Mouse (Mus musculus) limb, embryonic 14.5 days (tissue): Measurements from ENCODE around the gene B4galt2. TPM values are rescaled to one million over a fixed set of nuclear protein-coding genes. Genes with fewer than 3 reads are reported as not detected.

Experiments
- ATAC-seq: fragments of 200-750 bp; cut with Nextera tagmentation; 2 replicates; pipeline ENCODE4 v1.8.0; 2017; ENCODE audit warnings: low read depth, moderate number of reproducible peaks, moderate TSS enrichment; ENCODE audit not compliant: low FRiP score
- DNase-seq: peaks from one replicate; pipeline ENCODE4 v3.0.0-alpha.2; 2015; ENCODE audit warnings: low spot score
- H3K27ac ChIP-seq: fragments of 300-500 bp; sonication (generic); replicated peaks from 2 replicates; pipeline ENCODE4 v1.5.1; 2014; ENCODE audit warnings: low read depth, mild to moderate bottlenecking, low read length, moderate library complexity, mixed read lengths
- H3K27me3 ChIP-seq: fragments of 300-500 bp; sonication (generic); 2 replicates; pipeline ENCODE4 v1.6.1; 2014; ENCODE audit warnings: low read length, mixed read lengths; ENCODE audit not compliant: control insufficient read depth, insufficient read depth
- H3K36me3 ChIP-seq: fragments of 300-500 bp; sonication (generic); 2 replicates; pipeline ENCODE4 v1.6.1; 2014; ENCODE audit warnings: mild to moderate bottlenecking, low read length, moderate library complexity, mixed read lengths; ENCODE audit not compliant: control insufficient read depth, insufficient read depth
- H3K4me1 ChIP-seq: fragments of 300-500 bp; sonication (generic); 2 replicates; pipeline ENCODE4 v1.6.1; 2014; ENCODE audit warnings: antibody characterized with exemption, low read length, mixed read lengths; ENCODE audit not compliant: control insufficient read depth, insufficient read depth
- H3K4me2 ChIP-seq: fragments of 300-500 bp; sonication (generic); replicated peaks from 2 replicates; pipeline ENCODE4 v1.6.1; 2014; ENCODE audit warnings: low read depth, mild to moderate bottlenecking, low read length, moderate library complexity; ENCODE audit not compliant: severe bottlenecking
- H3K4me3 ChIP-seq: fragments of 300-500 bp; sonication (generic); replicated peaks from 2 replicates; pipeline ENCODE4 v1.5.1; 2014; ENCODE audit warnings: low read length
- H3K9ac ChIP-seq: fragments of 300-500 bp; sonication (generic); 2 replicates; pipeline ENCODE4 v1.6.1; 2014; ENCODE audit warnings: mild to moderate bottlenecking, low read depth, low read length, moderate library complexity; ENCODE audit not compliant: severe bottlenecking
- H3K9me3 ChIP-seq: fragments of 300-500 bp; sonication (generic); 2 replicates; pipeline ENCODE4 v1.6.1; 2016; ENCODE audit warnings: low read length; ENCODE audit not compliant: control insufficient read depth
- POLR2A ChIP-seq: fragments of 200-500 bp; IDR thresholded peaks from 2 replicates; pipeline ENCODE4 v1.8.0; 2012; ENCODE audit warnings: inconsistent platforms, mild to moderate bottlenecking, moderate library complexity, borderline replicate concordance; ENCODE audit not compliant: insufficient read depth, insufficient read length; ENCODE audit errors: extremely low read depth
- WGBS: fragments of 180-500 bp; shearing (Covaris S2); extraction: QIAGEN DNeasy Blood & Tissue Kit; methylation state at CpG from one replicate; pipeline ENCODE4 v1.1.7; 2014; 5-methylcytosine and 5-hydroxymethylcytosine counted together
- polyA plus RNA-seq, 2 experiments: library from polyadenylated mRNA; depleted of rRNA in 1 of 2; stranded (reverse) in 1 of 2; unstranded in 1 of 2; fragments of >200 nt; fragmentation: Nextera tagmentation in 1 of 2; extraction: Ambion mirVana in 1 of 2; gene quantifications; 2 replicates each; pipeline versions ENCODE4 v1.2.1 to v1.2.3; 2012 to 2014

B4galt2 gene
- polyA plus RNA-seq (2012; rRNA removed) = 95.4 and 149 TPM in 2 replicates
- 43.4 and 48.8 TPM in 2 replicates for polyA plus RNA-seq (2014; fragmentation: Nextera tagmentation; extraction: Ambion mirVana)

- no peaks in the 10 kb centered on the region for H3K27me3 ChIP-seq
- 0 out of 2 replicates have a peak, but pooled peaks have one; percentile 30 for TF ChIP-seq POLR2A
- H3K36me3 ChIP-seq = peaks cover 53% of the 10 kb centered on the region
- DNase-seq (peak; percentile 67), ATAC-seq (peak; percentile 56)
- peaks cover 14% of the 10 kb centered on the region for H3K4me1 ChIP-seq
- H3K9me3 ChIP-seq = no peaks in the 10 kb centered on the region
- H3K9ac ChIP-seq = peak within 1 kb of the TSS; percentile 87
- H3K27ac ChIP-seq = peak within 1 kb of the TSS; percentile 76
- under 1% methylated on average over 38 of the region's 103 CpGs for whole genome bisulfite sequencing
- peak within 1 kb of the TSS; percentile 83 for H3K4me2 ChIP-seq
- peak within 1 kb of the TSS; percentile 79 for H3K4me3 ChIP-seq
Measured at GRCm38 (mm10) chr4:117882701-117883691, at the start of gene B4galt2. Gene B4galt2 (minus strand): TSS chr4:117883487.

GRCm38 (mm10) chr4:117929391-117929881, 46.1 kb upstream of the B4galt2 start, which contains the start of gene Artn:
Gene Artn (minus strand): TSS chr4:117929763.
- Histone ChIP-seq H3K4me3 (peak within 1 kb of the TSS; percentile 46), H3K9ac (peak within 1 kb of the TSS; percentile 55), H3K4me1 (peaks cover 24% of the 10 kb centered on the region), H3K9me3 (no peaks in the 10 kb centered on the region), H3K36me3 (peaks cover 9% of the 10 kb centered on the region), H3K27ac (peak within 1 kb of the TSS; percentile 55), H3K4me2 (peak within 1 kb of the TSS; percentile 89), H3K27me3 (peaks cover 26% of the 10 kb centered on the region)
- ATAC-seq (peak; percentile 34; the same call in 1 of the 2 replicates), DNase-seq (no peak)
- WGBS = under 1% methylated on average over 31 of the region's 33 CpGs
- no peak for TF ChIP-seq POLR2A

DNA sequence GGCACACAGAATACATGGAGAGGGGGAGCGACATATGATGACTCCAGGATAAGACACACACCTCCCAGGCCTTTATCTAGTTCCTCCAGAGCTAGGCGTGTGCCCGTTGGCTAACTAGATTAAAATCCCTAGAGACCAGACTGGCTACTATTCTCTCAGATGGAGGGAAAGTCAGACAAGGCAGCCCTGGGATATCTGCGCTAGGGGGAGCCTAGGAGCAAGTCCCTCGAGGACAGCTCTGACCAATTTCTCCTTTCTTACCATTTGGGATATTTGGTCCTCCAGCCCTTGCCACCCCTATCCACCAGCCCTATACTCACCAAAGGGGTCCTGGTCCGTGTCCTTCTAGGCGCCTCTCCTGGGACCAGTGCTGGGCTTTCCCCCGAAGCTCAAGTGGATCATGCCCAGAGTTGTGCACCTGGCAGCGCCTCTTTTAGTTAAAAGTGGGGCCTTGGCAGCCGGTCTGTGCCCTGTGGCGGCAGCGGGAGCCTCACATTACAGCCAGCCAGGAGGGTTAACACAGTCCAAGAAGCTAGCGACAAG, 45.5 kb upstream of the B4galt2 start:
- ATAC-seq = no peak
- peaks cover 26% of the 10 kb centered on the region for H3K27me3 ChIP-seq
- H3K27ac ChIP-seq = peak overlapping the region; percentile 55

GRCm38 (mm10) chr4:117928234-117928633, 44.9 kb upstream of the B4galt2 start:
- ATAC-seq (peak; percentile 37; the same call in 1 of the 2 replicates), DNase-seq (peak; percentile 55)
- Histone ChIP-seq H3K27ac (no peak overlapping the region), H3K9ac (no peak overlapping the region), H3K4me1 (peaks cover 24% of the 10 kb centered on the region), H3K36me3 (peaks cover 9% of the 10 kb centered on the region), H3K4me2 (peak overlapping the region; percentile 89), H3K9me3 (no peaks in the 10 kb centered on the region), H3K4me3 (peak overlapping the region; percentile 46), H3K27me3 (peaks cover 26% of the 10 kb centered on the region)
- WGBS = 16% methylated on average over 6 of the region's 6 CpGs
- TF ChIP-seq POLR2A = no peak

More for the DNA sequence above, 45.5 kb upstream of the B4galt2 start:
- H3K4me3 ChIP-seq = peak overlapping the region; percentile 46
- peaks cover 24% of the 10 kb centered on the region for H3K4me1 ChIP-seq
- H3K9ac ChIP-seq = peak overlapping the region; percentile 55
- TF ChIP-seq POLR2A = no peak
- H3K9me3 ChIP-seq = no peaks in the 10 kb centered on the region
- peak; percentile 43 for DNase-seq
- 2% methylated on average over 13 of the region's 13 CpGs for WGBS
- H3K4me2 ChIP-seq = peak overlapping the region; percentile 89
- H3K36me3 ChIP-seq = peaks cover 9% of the 10 kb centered on the region
